ENCODE assay signal across 1 mouse cellular context in the genomic region with DNA sequence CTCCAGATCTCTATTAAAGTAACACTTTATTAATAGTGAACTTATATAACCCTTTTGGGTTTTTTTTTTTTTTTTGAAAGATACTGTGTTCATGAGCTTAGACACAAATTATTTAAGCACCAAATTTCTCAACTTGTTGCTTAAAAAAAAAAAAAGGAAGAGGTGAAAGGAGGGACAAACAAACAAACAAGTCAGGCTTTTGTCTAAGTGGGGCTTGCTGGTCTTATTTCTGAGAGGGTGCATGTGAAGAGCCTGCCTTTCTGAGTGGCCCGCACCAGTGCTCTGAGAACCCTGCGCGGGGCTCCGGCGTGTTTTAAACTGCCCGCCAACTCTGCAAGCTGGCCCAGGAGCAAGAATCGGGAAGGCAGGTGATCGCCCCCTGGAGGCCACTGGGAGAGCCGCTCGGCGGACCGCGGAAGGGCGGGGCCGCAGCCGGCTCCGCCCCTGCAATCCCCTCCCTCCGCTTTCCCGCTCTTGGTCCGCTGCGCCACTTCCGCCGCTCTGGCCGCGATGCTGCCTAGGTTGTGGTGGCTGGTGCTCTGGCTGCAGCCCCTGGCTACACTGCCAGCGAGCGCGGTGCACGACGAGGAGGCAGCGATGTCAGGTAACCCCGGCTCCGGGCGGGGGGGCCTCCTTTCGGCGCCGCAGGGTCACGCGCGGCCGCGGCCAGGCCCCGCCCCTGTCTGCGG.
A peak's percentile ranks its signal among the peaks of the same experiment; 100 is the strongest.
TF ChIP-seq lines count a peak whose summit lies in the region.

Gene Nemp2 (plus strand): TSS at position 456 of the 689 bp plus-strand sequence.

TF ChIP-seq in CH12.LX, 34 proteins besides CTCF, POLR2A, EP300 and RAD21 (continued from another document):
- TF ChIP-seq IRF4 (IDR thresholded peaks at IDR 0.05; ENCODE audit: low read depth, low read length) (peak; percentile 77), TBP (conservative IDR thresholded peaks at IDR 0.05; ENCODE audit: low read depth, low read length) (no peak), PAX5 (IDR thresholded peaks at IDR 0.05; ENCODE audit: low read length) (no peak), CHD1 (IDR thresholded peaks at IDR 0.05; ENCODE audit: low read depth, low read length) (no peak), USF2 (conservative IDR thresholded peaks at IDR 0.05; ENCODE audit: low read depth, low read length) (no peak), ZKSCAN1 (IDR thresholded peaks at IDR 0.05; ENCODE audit: borderline replicate concordance, low read depth, low read length) (no peak), MAFK (IDR thresholded peaks at IDR 0.05; ENCODE audit: insufficient replicate concordance, low read length) (peak; percentile 34; the same call in 1 of the 2 replicates), GABPA (IDR thresholded peaks at IDR 0.05; ENCODE audit: insufficient replicate concordance, low read depth, low read length) (no peak), MYC (IDR thresholded peaks at IDR 0.05; ENCODE audit: low read depth, low read length) (no peak), MXI1 (IDR thresholded peaks at IDR 0.05; ENCODE audit: low read depth, low read length) (peak; percentile 36; the same call in 1 of the 2 replicates), SMC3 (IDR thresholded peaks at IDR 0.05; ENCODE audit: low read depth, low read length) (peak; percentile 84), UBTF (IDR thresholded peaks at IDR 0.05; ENCODE audit: low read depth, low read length) (no peak), ZMIZ1 (IDR thresholded peaks at IDR 0.05; ENCODE audit: low read depth, low read length) (peak; percentile 55; the same call in 1 of the 2 replicates), KAT2A (IDR thresholded peaks at IDR 0.05; ENCODE audit: insufficient replicate concordance, low read length) (0 out of 2 replicates have a peak, but pooled peaks have one; percentile 45), JUN (IDR thresholded peaks at IDR 0.05; ENCODE audit: insufficient read depth, low read depth, low read length) (no peak), ZC3H11A (IDR thresholded peaks at IDR 0.05; ENCODE audit: low read depth, low read length) (peak; percentile 18; the same call in 1 of the 2 replicates), HCFC1 (IDR thresholded peaks at IDR 0.05; ENCODE audit: low read depth, low read length) (peak; percentile 50; the same call in 1 of the 2 replicates), CHD2 (IDR thresholded peaks at IDR 0.05; ENCODE audit: low read length) (no peak)
TF ChIP-seq in CH12.LX: peak in this region for 17.
